Mouse (Mus musculus): ENCODE data around the gene Pi4ka. TPM values are rescaled to one million over a fixed set of nuclear protein-coding genes. Genes with fewer than 3 reads are reported as not detected.

The Pi4ka gene
- polyA plus RNA-seq, 1 experiment from 2014 or later, result 77.6 TPM

GRCm38 (mm10) chr16:17254005-17254597 is 152.0 kb downstream of the Pi4ka start:
- H3K9ac ChIP-seq (replicated peaks; ENCODE audit: low read length), result no peak overlapping the region

DNA sequence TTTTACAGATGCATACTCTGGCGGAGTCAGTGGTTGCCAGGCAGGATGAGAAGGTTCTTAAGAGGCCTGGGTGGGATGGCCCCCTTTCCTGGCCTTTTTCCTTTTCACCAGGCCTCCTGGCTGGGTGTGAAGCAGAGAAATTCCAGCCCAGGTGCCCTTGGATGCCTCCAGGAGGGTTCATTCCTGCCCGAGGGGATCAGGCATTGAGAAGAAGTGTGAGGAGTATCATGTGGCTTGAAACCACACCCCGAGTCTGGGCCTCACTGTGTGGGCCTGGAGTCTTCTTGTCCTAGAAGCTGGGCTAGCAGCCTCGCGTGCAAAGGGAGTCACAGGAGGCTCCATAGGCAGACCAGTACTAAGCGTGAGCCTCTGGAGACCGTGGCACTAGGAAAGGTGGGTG is 153.3 kb downstream of the Pi4ka start:
- ATAC-seq (ENCODE audit: low FRiP score, low TSS enrichment), result no peak
- no peaks in the 10 kb centered on the region for H3K27me3 ChIP-seq (ENCODE audit: control insufficient read depth, insufficient read depth, low read length)
- no peak overlapping the region for H3K4me3 ChIP-seq (replicated peaks; ENCODE audit: low read depth, low read length)
- H3K9ac ChIP-seq (replicated peaks; ENCODE audit: low read length), result no peak overlapping the region
- no peaks in the 10 kb centered on the region for H3K9me3 ChIP-seq (ENCODE audit: control insufficient read depth, low read length)
- 69% methylated on average over 7 of the region's 7 CpGs for WGBS
- no peak overlapping the region for H3K4me2 ChIP-seq (ENCODE audit: low read length)
- no peak overlapping the region for H3K27ac ChIP-seq (replicated peaks; ENCODE audit: low read depth, low read length)
- peaks cover 22% of the 10 kb centered on the region for H3K36me3 ChIP-seq (ENCODE audit: control insufficient read depth, insufficient read depth, low read length)
- H3K4me1 ChIP-seq (ENCODE audit: control insufficient read depth, insufficient read depth, low read length), result peaks cover 29% of the 10 kb centered on the region
- DNase-seq, result no peak

More at GRCm38 (mm10) chr16:17254005-17254597, 152.0 kb downstream of the Pi4ka start:
- no peak overlapping the region for H3K4me2 ChIP-seq (ENCODE audit: low read length)
- H3K36me3 ChIP-seq (ENCODE audit: control insufficient read depth, insufficient read depth, low read length), result peaks cover 35% of the 10 kb centered on the region
- ATAC-seq (ENCODE audit: low FRiP score, low TSS enrichment) (no peak), DNase-seq (no peak)
- H3K4me1 ChIP-seq (ENCODE audit: control insufficient read depth, insufficient read depth, low read length), result peaks cover 29% of the 10 kb centered on the region
- 16% methylated on average over 4 of the region's 4 CpGs for WGBS
- H3K27ac ChIP-seq (replicated peaks; ENCODE audit: low read depth, low read length), result 0 out of 2 replicates have a peak overlapping the region, but pooled peaks have one; percentile 6
- H3K9me3 ChIP-seq (ENCODE audit: control insufficient read depth, low read length), result no peaks in the 10 kb centered on the region
- H3K27me3 ChIP-seq (ENCODE audit: control insufficient read depth, insufficient read depth, low read length), result no peaks in the 10 kb centered on the region
- H3K4me3 ChIP-seq (replicated peaks; ENCODE audit: low read depth, low read length), result no peak overlapping the region

GRCm38 (mm10) chr16:17252086-17252726 is 153.9 kb downstream of the Pi4ka start:
- Histone ChIP-seq H3K9ac (replicated peaks; ENCODE audit: low read length) (no peak overlapping the region), H3K4me3 (replicated peaks; ENCODE audit: low read depth, low read length) (no peak overlapping the region), H3K9me3 (ENCODE audit: control insufficient read depth, low read length) (no peaks in the 10 kb centered on the region), H3K27me3 (ENCODE audit: control insufficient read depth, insufficient read depth, low read length) (no peaks in the 10 kb centered on the region), H3K36me3 (ENCODE audit: control insufficient read depth, insufficient read depth, low read length) (peaks cover 16% of the 10 kb centered on the region), H3K4me2 (ENCODE audit: low read length) (no peak overlapping the region), H3K4me1 (ENCODE audit: control insufficient read depth, insufficient read depth, low read length) (peaks cover 29% of the 10 kb centered on the region), H3K27ac (replicated peaks; ENCODE audit: low read depth, low read length) (no peak overlapping the region)
- DNase-seq (no peak), ATAC-seq (ENCODE audit: low FRiP score, low TSS enrichment) (no peak)
- 78% methylated on average over 3 of the region's 3 CpGs for WGBS

DNA sequence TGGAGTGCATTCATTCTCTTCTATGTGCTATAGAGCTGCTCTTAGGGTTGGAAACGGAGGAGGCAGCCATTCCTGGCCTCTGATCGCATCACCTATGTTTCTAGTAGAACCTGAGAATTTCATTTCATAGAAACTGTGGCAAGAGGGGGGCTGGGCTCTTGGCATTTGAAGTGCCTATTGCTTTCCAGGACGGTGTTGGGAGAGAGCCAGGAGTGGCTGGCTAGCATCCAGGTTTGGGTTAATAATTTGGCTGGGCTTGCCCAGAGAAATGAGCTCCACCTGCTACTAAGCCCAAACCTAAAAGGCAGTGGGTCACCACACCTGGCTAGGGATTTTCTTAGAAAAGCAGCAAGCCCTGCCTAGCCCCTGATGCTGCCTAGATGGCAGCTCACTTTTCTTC is 154.6 kb downstream of the Pi4ka start:
- Histone ChIP-seq H3K4me3 (replicated peaks; ENCODE audit: low read depth, low read length) (no peak overlapping the region), H3K27me3 (ENCODE audit: control insufficient read depth, insufficient read depth, low read length) (no peaks in the 10 kb centered on the region), H3K9me3 (ENCODE audit: control insufficient read depth, low read length) (no peaks in the 10 kb centered on the region), H3K9ac (replicated peaks; ENCODE audit: low read length) (no peak overlapping the region), H3K4me2 (ENCODE audit: low read length) (no peak overlapping the region), H3K27ac (replicated peaks; ENCODE audit: low read depth, low read length) (no peak overlapping the region), H3K4me1 (ENCODE audit: control insufficient read depth, insufficient read depth, low read length) (peaks cover 29% of the 10 kb centered on the region), H3K36me3 (ENCODE audit: control insufficient read depth, insufficient read depth, low read length) (peaks cover 9% of the 10 kb centered on the region; the same call in 1 of the 2 replicates)
- ATAC-seq (ENCODE audit: low FRiP score, low TSS enrichment) (no peak), DNase-seq (peak; percentile 62)
- 72% methylated on average over 3 of the region's 3 CpGs for WGBS

- Histone ChIP-seq H3K4me2 (ENCODE audit: low read length) (no peak overlapping the region), H3K27me3 (ENCODE audit: control insufficient read depth, insufficient read depth, low read length) (no peaks in the 10 kb centered on the region), H3K4me3 (replicated peaks; ENCODE audit: low read depth, low read length) (no peak overlapping the region), H3K27ac (replicated peaks; ENCODE audit: low read depth, low read length) (no peak overlapping the region), H3K9me3 (ENCODE audit: control insufficient read depth, low read length) (no peaks in the 10 kb centered on the region), H3K9ac (replicated peaks; ENCODE audit: low read length) (no peak overlapping the region), H3K4me1 (ENCODE audit: control insufficient read depth, insufficient read depth, low read length) (peaks cover 26% of the 10 kb centered on the region), H3K36me3 (ENCODE audit: control insufficient read depth, insufficient read depth, low read length) (no peaks in the 10 kb centered on the region)
- no peak for DNase-seq
- WGBS, result 81% methylated on average over 6 of the region's 6 CpGs
- ATAC-seq (ENCODE audit: low FRiP score, low TSS enrichment), result no peak
Measured at GRCm38 (mm10) chr16:17249135-17249534, 157.0 kb downstream of the Pi4ka start.

DNA sequence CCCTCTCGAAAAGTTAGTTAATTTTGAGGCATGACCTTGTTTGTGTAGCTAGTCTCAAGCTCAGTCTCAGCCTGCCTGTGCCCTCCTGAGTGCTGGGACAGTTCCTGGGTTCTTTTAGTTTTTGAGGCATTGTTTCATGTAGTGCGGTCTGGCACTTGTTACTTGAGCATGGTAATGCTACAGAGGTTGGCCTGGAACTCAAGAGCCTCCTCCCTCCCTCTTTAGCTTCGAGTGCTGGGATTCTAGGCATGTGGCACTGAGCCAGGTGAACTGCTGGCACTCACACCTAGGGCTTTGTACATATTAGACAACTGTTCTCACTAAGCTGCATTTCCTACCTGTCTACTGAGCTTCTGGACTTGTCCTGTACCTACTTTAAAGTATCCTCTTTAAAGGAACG is 158.4 kb downstream of the Pi4ka start:
- H3K36me3 ChIP-seq (ENCODE audit: control insufficient read depth, insufficient read depth, low read length), result no peaks in the 10 kb centered on the region
- no peak for DNase-seq
- H3K4me2 ChIP-seq (ENCODE audit: low read length), result no peak overlapping the region
- H3K4me3 ChIP-seq (replicated peaks; ENCODE audit: low read depth, low read length), result no peak overlapping the region
- H3K4me1 ChIP-seq (ENCODE audit: control insufficient read depth, insufficient read depth, low read length), result peaks cover 14% of the 10 kb centered on the region; the same call in 1 of the 2 replicates
- H3K27ac ChIP-seq (replicated peaks; ENCODE audit: low read depth, low read length), result no peak overlapping the region
- no peak overlapping the region for H3K9ac ChIP-seq (replicated peaks; ENCODE audit: low read length)
- H3K9me3 ChIP-seq (ENCODE audit: control insufficient read depth, low read length), result no peaks in the 10 kb centered on the region
- 83% methylated on average over 4 of the region's 4 CpGs for WGBS
- no peaks in the 10 kb centered on the region for H3K27me3 ChIP-seq (ENCODE audit: control insufficient read depth, insufficient read depth, low read length)
- no peak for ATAC-seq (ENCODE audit: low FRiP score, low TSS enrichment)

- H3K9ac ChIP-seq (replicated peaks; ENCODE audit: low read length), result no peak overlapping the region
- H3K4me1 ChIP-seq (ENCODE audit: control insufficient read depth, insufficient read depth, low read length), result peaks cover 1% of the 10 kb centered on the region; the same call in 1 of the 2 replicates
- no peak overlapping the region for H3K4me3 ChIP-seq (replicated peaks; ENCODE audit: low read depth, low read length)
- H3K27ac ChIP-seq (replicated peaks; ENCODE audit: low read depth, low read length), result no peak overlapping the region
- 86% methylated on average over 1 of the region's 1 CpGs for WGBS
- no peak for ATAC-seq (ENCODE audit: low FRiP score, low TSS enrichment)
- DNase-seq, result no peak
- no peak overlapping the region for H3K4me2 ChIP-seq (ENCODE audit: low read length)
- no peaks in the 10 kb centered on the region for H3K9me3 ChIP-seq (ENCODE audit: control insufficient read depth, low read length)
- no peaks in the 10 kb centered on the region for H3K27me3 ChIP-seq (ENCODE audit: control insufficient read depth, insufficient read depth, low read length)
- H3K36me3 ChIP-seq (ENCODE audit: control insufficient read depth, insufficient read depth, low read length), result no peaks in the 10 kb centered on the region
Measured at GRCm38 (mm10) chr16:17244996-17245395, 161.1 kb downstream of the Pi4ka start.

GRCm38 (mm10) chr16:17243731-17244130 is 162.4 kb downstream of the Pi4ka start:
- H3K4me2 ChIP-seq (ENCODE audit: low read length), result no peak overlapping the region
- ATAC-seq (ENCODE audit: low FRiP score, low TSS enrichment) (no peak), DNase-seq (no peak)
- H3K4me1 ChIP-seq (ENCODE audit: control insufficient read depth, insufficient read depth, low read length), result peaks cover 9% of the 10 kb centered on the region; the same call in 1 of the 2 replicates
- H3K4me3 ChIP-seq (replicated peaks; ENCODE audit: low read depth, low read length), result no peak overlapping the region
- no peaks in the 10 kb centered on the region for H3K9me3 ChIP-seq (ENCODE audit: control insufficient read depth, low read length)
- H3K27me3 ChIP-seq (ENCODE audit: control insufficient read depth, insufficient read depth, low read length), result no peaks in the 10 kb centered on the region
- H3K27ac ChIP-seq (replicated peaks; ENCODE audit: low read depth, low read length), result no peak overlapping the region
- no peaks in the 10 kb centered on the region for H3K36me3 ChIP-seq (ENCODE audit: control insufficient read depth, insufficient read depth, low read length)
- no peak overlapping the region for H3K9ac ChIP-seq (replicated peaks; ENCODE audit: low read length)
- 69% methylated on average over 1 of the region's 1 CpGs for WGBS

GRCm38 (mm10) chr16:17239409-17239808 is 166.7 kb downstream of the Pi4ka start:
- Histone ChIP-seq H3K4me2 (ENCODE audit: low read length) (no peak overlapping the region), H3K9ac (replicated peaks; ENCODE audit: low read length) (no peak overlapping the region), H3K36me3 (ENCODE audit: control insufficient read depth, insufficient read depth, low read length) (no peaks in the 10 kb centered on the region), H3K27ac (replicated peaks; ENCODE audit: low read depth, low read length) (no peak overlapping the region), H3K27me3 (ENCODE audit: control insufficient read depth, insufficient read depth, low read length) (no peaks in the 10 kb centered on the region), H3K4me1 (ENCODE audit: control insufficient read depth, insufficient read depth, low read length) (peaks cover 28% of the 10 kb centered on the region), H3K4me3 (replicated peaks; ENCODE audit: low read depth, low read length) (no peak overlapping the region), H3K9me3 (ENCODE audit: control insufficient read depth, low read length) (no peaks in the 10 kb centered on the region)
- 90% methylated on average over 2 of the region's 2 CpGs for WGBS
- DNase-seq (no peak), ATAC-seq (ENCODE audit: low FRiP score, low TSS enrichment) (no peak)

Measured in midbrain, embryonic 14.5 days (tissue).